Mouse (Mus musculus) embryonic facial prominence, embryonic 15.5 days (tissue): ENCODE measurements around the gene Mars. TPM values are rescaled to one million over a fixed set of nuclear protein-coding genes. Genes with fewer than 3 reads are reported as not detected.

Experiments used
- polyA plus RNA-seq: library from polyadenylated mRNA; unstranded; fragments of >200 nt; fragmentation: Nextera tagmentation; extraction: Ambion mirVana; gene quantifications from 2 replicates; pipeline ENCODE4 v1.2.1, GENCODE M21; 2015

Gene Mars
- polyA plus RNA-seq, 1 experiment from 2014 or later, result 101 TPM

Other genes with a start within 250 kb of the Mars start
- gene Cdk4, start 248.3 kb downstream of the Mars start, polyA plus RNA-seq, result 1,372 and 1,398 TPM in 2 replicates
- 175 and 177 TPM in 2 replicates for gene Tspan31, start 241.5 kb downstream of the Mars start, polyA plus RNA-seq
- gene Agap2, start 236.5 kb downstream of the Mars start, polyA plus RNA-seq, result 0.45 and 0.49 TPM in 2 replicates
- 101 TPM in 2 replicates for gene Os9, start 190.7 kb downstream of the Mars start, polyA plus RNA-seq
- 11.0 and 12.7 TPM in 2 replicates for gene B4galnt1, start 146.6 kb downstream of the Mars start, polyA plus RNA-seq
- 1.6 and 1.9 TPM in 2 replicates for gene Slc26a10, start 131.1 kb downstream of the Mars start, polyA plus RNA-seq
- 116 TPM in 2 replicates for gene Arhgef25, start 121.7 kb downstream of the Mars start, polyA plus RNA-seq
- 152 and 179 TPM in 2 replicates for gene Dtx3, start 116.1 kb downstream of the Mars start, polyA plus RNA-seq
- gene Pip4k2c, start 100.2 kb downstream of the Mars start, polyA plus RNA-seq, result 31.0 and 31.3 TPM in 2 replicates
- 6.9 and 7.6 TPM in 2 replicates for gene Kif5a, start 48.4 kb downstream of the Mars start, polyA plus RNA-seq
- 206 and 212 TPM in 2 replicates for gene Dctn2, start 45.4 kb downstream of the Mars start, polyA plus RNA-seq
- 19.6 and 20.8 TPM in 2 replicates for gene Mbd6, start 22.8 kb downstream of the Mars start, polyA plus RNA-seq
- 5.1 and 5.2 TPM in 2 replicates for gene Arhgap9, start 10.2 kb upstream of the Mars start, polyA plus RNA-seq
- 15.7 and 16.1 TPM in 2 replicates for gene Gli1, start 30.2 kb upstream of the Mars start, polyA plus RNA-seq
- gene Inhbe, start 42.6 kb upstream of the Mars start, polyA plus RNA-seq, result 0.05 and 0.07 TPM in 2 replicates
- gene Inhbc, start 58.6 kb upstream of the Mars start, polyA plus RNA-seq, result 0.12 TPM in 1 of 2 replicates, not detected in the other
- 40.0 and 40.1 TPM in 2 replicates for gene R3hdm2, start 68.5 kb upstream of the Mars start, polyA plus RNA-seq
- gene Stac3, start 189.9 kb upstream of the Mars start, polyA plus RNA-seq, result 22.7 and 26.0 TPM in 2 replicates
- gene Ndufa4l2, start 203.2 kb upstream of the Mars start, polyA plus RNA-seq, result 272 and 311 TPM in 2 replicates
- gene Shmt2, start 210.7 kb upstream of the Mars start, polyA plus RNA-seq, result 106 and 116 TPM in 2 replicates
- gene Nxph4, start 222.8 kb upstream of the Mars start, polyA plus RNA-seq, result 8.0 and 9.2 TPM in 2 replicates